Mouse (Mus musculus) ovary, adult 10 weeks (tissue): ENCODE results near the gene Wbp4. TPM values are rescaled to one million over a fixed set of nuclear protein-coding genes. Genes with fewer than 3 reads are reported as not detected.

Experiments used
- polyA plus RNA-seq: library from polyadenylated mRNA; stranded (reverse); fragments of 350-450 nt; fragmentation: Illumina TruSeq; extraction: RNeasy Lipid Tissue Mini Kit (QIAGEN cat#74804); gene quantifications from one replicate; pipeline ENCODE4 v1.2.3, GENCODE M21; 2014

Wbp4 gene
- 65.3 TPM for polyA plus RNA-seq

DNA sequence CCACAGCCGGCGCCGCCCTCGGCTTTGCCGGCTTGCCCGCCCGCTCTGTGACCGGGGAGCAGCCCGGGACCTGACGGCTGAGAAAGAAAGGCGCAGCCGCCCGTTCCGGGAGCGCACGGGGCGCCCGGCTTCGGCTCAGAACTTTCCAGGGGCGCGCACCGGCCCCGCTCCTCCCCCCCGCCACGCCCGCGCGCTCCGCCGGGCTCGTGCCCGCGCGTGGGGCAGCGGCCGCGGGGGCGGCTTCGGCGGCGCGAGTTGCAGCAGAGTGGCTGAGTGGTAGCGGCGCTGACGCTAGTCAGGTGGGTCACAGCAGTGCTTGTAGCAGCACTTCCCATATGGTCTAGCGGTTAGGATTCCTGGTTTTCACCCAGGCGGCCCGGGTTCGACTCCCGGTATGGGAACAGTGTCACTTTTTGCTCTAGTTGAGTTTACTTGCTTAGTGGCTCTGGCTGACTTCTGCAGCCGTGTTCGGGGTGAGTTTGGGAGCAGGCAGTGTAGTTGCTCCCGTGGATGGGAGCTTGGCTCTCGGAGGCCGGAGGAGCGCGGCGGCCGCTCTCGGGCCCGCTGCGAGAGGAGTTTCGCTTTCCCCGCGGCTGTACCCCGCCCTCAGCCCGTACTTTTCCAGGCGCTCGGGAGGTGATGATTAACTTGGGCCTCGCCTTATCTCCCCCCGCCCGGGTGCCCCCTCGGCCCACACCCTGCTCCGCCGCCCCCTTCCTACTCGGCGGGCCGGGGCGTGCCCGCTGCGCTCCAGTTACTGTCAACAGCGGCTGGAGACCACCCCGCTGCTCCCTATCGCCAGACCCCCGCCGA lies at the start of gene Wbp4:
Wbp4 (minus strand) TSS at position 182 of the 813 bp plus-strand sequence.

DNA sequence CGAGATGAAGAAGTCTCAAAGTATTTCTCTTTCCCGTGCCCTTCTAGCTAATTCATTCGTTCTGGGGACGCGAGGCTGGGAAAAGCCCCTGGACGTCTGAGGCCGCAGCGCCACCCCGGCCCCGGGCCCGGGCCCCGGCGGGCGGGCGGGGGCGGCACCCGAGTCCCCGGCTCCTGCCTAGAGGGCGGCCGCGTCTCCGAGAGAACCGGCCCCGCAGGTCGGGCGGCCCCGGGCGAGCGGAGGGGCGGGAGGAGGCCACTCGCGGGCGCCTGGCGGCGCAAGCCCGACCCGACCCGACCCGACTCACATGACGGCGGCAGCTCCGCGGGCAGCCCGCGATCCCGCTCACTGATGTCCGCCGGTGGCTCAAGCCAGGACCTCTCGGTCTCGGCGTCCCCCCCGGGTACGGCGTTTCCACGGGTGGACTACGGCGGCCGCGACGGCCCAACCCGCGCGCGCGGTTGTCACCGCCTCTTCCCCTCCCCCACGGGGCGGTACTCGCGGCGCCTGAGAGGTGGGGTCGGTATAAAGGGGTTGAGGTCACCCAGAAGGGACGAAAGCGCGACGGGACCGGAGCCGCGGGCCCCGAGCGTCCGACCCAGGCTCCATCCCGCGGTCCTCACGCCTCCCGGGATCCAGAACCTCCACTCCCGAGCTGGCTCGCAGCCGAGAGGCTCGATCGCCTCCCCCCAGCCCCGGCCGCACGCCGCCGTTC lies 539 bp downstream of the Wbp4 start, which contains the start of gene Elf1:
Elf1 (plus strand) TSS at position 571 of the 715 bp plus-strand sequence.

DNA sequence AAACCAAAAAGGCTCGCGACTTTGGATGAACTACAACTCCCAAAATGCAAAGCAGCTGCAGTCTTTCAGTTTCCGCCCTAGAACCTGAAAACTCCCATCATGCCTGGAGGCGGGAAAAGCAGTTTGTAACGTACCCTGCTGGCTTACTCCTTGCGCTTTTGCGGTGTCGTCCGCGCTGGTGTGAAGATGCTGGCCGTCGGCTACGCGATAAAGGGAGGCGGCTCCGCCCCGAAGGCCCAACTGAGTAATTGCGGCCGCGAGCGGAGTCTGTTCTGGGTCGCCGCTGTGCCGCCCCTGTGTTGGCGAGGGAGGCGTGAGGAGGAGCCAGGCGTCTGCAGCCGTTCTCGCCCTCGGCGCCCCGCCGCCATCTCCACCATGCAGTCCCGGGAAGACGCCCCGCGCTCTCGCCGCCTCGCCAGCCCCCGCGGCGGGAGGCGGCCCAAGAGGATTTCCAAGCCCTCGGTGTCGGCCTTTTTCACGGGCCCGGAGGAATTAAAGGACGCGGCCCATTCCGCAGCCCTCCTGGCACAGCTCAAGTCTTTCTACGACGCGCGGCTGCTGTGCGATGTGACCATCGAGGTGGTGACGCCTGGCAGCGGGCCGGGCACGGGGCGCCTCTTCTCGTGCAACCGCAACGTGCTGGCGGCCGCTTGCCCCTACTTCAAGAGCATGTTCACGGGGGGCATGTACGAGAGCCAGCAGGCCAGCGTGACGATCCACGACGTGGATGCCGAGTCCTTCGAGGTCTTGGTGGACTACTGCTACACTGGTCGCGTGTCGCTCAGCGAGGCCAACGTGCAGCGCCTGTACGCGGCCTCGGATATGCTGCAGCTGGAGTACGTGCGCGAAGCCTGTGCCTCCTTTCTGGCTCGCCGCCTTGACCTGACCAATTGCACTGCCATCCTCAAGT lies 29.4 kb downstream of the Wbp4 start, which contains the start of gene Kbtbd6:
Kbtbd6 (plus strand) TSS at position 155 of the 910 bp plus-strand sequence.

DNA sequence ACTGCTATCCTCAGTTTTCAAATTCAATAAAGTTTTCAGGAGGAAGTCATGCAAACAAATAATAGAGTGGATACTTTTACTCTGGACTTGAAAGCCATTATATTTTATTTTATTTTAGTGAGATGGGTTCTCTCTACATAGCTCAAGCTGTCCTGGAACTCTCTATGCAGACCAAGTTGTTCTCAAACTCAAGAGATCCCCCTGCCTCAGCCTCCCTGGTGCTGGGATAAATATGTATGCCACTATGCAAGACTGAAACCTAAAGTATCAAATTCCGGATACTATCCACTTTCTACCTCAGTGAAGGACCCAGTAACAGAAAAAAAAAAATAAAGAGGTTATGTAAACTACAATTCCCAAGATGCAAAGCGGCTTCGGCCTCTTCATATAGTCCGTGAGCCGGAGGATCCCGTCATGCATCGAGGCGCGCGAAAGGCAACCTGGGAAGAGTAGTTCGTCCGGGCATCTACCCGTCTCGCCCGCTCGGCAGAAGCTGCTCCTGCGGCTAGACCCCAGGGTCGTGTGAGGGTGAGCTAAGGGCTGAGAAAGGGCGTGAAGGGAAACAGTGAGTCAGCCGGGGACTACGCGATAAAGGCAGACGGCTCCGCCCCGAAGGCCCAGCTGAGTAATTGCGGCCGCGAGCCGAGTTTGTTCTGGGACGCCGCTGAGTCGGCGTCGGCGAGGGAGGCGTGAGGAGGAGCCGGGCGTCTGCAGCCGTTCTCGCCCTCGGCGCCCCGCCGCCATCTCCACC lies 55.2 kb downstream of the Wbp4 start, which contains the start of gene Kbtbd7:
Kbtbd7 (plus strand) TSS at position 533 of the 751 bp plus-strand sequence.

Other genes starting within 250 kb of the Wbp4 start
- gene Zfp957, start 234.2 kb downstream of the Wbp4 start, polyA plus RNA-seq, result 5.0 TPM
- gene Rgcc, start 179.9 kb downstream of the Wbp4 start, polyA plus RNA-seq, result 12.4 TPM
- gene Naa16, start 90.7 kb downstream of the Wbp4 start, polyA plus RNA-seq, result 78.3 TPM
- gene Mtrf1, start 83.7 kb downstream of the Wbp4 start, polyA plus RNA-seq, result 25.7 TPM
- gene Kbtbd7, start 55.0 kb downstream of the Wbp4 start, polyA plus RNA-seq, result 87.9 TPM
- 7.2 TPM for gene Kbtbd6, start 29.7 kb downstream of the Wbp4 start, polyA plus RNA-seq
- 84.8 TPM for gene Elf1, start 326 bp downstream of the Wbp4 start, polyA plus RNA-seq
- gene Sugt1, start 106.2 kb upstream of the Wbp4 start, polyA plus RNA-seq, result 407 TPM
- 102 TPM for gene Cnmd, start 180.7 kb upstream of the Wbp4 start, polyA plus RNA-seq